Mouse (Mus musculus) cerebral cortex, adult 2 months (tissue): ENCODE measurements around the gene Cntn5.

Experiments
- WGBS: fragments of 180-500 bp; shearing (Covaris S2); methylation state at CpG from one replicate; pipeline ENCODE4 v1.1.7; 2018; 5-methylcytosine and 5-hydroxymethylcytosine counted together

The Cntn5 gene

GRCm38 (mm10) chr9:10044969-10045789 is 859.4 kb downstream of the Cntn5 start:
- WGBS: 81% methylated on average over 4 of the region's 4 CpGs

DNA sequence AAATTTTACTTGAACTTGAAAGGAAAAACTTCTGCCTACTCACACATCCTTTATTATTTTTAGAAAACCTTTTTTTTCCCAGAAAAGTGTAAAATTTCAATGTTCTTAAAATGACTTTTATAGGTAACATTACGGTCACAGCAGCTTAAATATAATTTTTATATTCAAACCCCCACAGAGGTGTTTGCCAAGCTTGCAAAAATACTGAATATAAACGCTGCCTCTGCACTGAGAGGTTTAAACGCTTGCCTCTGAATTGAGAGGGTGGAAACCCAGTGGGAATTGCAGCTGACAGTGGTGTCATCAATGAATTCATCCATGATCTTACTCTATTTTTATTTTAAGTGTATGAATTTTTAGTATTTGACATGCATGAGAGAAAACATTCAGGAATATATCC is 861.6 kb downstream of the Cntn5 start:
- 42% methylated on average over 3 of the region's 3 CpGs for WGBS

- 83% methylated on average over 3 of the region's 3 CpGs for WGBS
Observed at GRCm38 (mm10) chr9:10015129-10015528, 889.4 kb downstream of the Cntn5 start.

GRCm38 (mm10) chr9:9984028-9984427 is 920.5 kb downstream of the Cntn5 start:
- 78% methylated on average over 8 of the region's 8 CpGs for WGBS

GRCm38 (mm10) chr9:9983220-9983619 is 921.4 kb downstream of the Cntn5 start:
- WGBS: 80% methylated on average over 2 of the region's 2 CpGs

DNA sequence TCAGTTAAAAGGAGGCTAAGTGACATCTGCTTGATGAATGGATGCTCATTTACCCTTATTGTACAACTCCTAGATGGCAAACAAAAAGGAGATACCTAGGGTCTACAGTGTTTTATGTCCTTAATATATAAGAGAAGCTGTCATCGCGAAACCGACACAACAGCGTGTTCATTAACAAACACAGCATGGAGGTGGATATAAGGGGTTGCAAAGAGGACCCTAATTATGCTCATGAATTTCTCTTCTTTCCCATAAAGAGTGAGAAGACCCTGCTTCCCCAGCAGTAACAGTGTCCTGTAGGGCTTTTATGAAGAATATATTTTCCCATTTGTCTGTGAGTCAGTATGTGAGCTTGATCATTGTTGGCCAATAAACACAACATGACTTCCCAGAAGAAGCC is 939.2 kb downstream of the Cntn5 start:
- 98% methylated on average over 4 of the region's 4 CpGs for WGBS

DNA sequence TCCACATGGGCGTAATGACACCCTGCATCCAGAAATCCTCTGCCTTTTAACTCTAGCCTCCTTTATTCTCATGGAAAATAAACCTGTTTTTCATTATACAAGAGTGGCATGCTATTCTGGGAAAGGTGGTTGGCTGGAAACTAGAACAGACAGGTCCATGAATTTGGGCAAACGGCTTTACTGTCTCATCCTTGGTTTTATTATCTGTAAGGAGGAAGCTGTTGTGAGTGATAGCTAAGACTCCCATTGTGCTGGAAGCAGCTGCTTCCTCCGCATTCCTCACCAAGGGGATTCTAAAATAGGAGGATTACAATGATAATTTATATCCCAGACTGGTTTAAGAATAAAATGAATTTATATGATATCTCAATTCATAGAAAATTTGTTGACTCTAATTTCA is 955.2 kb downstream of the Cntn5 start:
- 34% methylated on average over 3 of the region's 3 CpGs for WGBS

GRCm38 (mm10) chr9:9944872-9945271 is 959.7 kb downstream of the Cntn5 start:
- WGBS: 31% methylated on average over 1 of the region's 1 CpGs

GRCm38 (mm10) chr9:9937444-9938436 is 966.8 kb downstream of the Cntn5 start:
- WGBS: 91% methylated on average over 1 of the region's 1 CpGs

- 74% methylated on average over 3 of the region's 3 CpGs for WGBS
Observed at GRCm38 (mm10) chr9:9920580-9920979, 984.0 kb downstream of the Cntn5 start.

DNA sequence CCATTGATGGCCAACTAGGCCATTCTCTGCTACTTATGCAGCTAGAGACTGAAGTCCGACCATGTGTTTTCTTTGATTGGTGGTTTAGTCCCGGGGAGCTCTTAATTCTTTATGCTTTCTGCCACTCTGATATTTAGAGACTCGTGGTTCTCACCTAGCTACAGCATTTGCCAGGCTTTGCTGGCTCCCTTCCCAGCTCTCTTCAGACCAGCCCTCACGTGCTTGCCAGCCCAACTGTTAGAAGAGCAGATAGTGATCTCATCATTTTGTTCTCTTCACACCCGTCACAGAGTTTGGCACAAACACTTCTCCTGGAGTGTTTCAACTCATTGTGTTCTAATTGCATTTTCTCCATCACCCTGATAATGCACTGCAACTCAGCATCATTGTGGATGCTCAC is 1005.5 kb downstream of the Cntn5 start:
- 18% methylated on average over 5 of the region's 5 CpGs for WGBS

GRCm38 (mm10) chr9:9886210-9886609 is 1018.4 kb downstream of the Cntn5 start:
- 91% methylated on average over 6 of the region's 6 CpGs for WGBS

- WGBS: 72% methylated on average over 8 of the region's 8 CpGs
Observed at GRCm38 (mm10) chr9:9882779-9883383, 1021.7 kb downstream of the Cntn5 start.

- WGBS: 44% methylated on average over 7 of the region's 7 CpGs
Observed at GRCm38 (mm10) chr9:9872112-9873035, 1032.2 kb downstream of the Cntn5 start.

DNA sequence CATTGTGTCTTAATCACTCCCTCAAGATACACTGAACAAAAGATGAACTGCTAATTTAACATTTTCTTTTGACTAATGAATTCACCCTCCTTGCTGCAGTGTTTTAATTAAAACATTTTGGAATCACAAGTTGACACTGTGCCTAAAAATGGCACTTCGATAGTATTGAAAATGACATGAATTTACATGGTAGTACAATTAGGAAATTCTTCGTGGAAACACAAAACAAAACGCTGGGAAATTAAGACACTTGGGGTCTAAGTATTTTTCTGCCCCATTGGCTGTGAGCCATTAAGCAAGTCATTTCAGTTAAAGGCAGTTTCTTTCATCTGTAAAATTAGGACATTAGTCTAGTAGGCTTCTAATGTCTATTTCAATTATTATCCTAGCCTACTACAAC is 1043.9 kb downstream of the Cntn5 start:
- 48% methylated on average over 3 of the region's 3 CpGs for WGBS

DNA sequence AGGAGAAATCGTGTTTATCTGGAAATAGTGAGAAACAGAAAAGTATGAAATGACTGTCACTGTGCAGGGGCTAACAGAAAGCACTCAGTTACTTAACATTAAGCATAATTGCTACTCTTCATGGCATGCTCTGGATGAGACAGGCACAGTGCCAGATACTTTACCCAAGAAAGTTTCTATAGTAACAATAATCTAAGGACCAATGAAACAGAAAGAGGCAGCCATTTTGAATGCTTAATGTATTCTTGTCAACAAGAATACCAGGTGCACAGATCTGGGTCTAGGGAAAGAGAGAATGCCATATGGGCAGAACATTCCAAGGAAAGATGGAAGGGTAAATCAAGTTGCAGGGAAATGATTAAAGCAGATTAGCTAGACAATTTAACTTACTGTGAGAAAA is 1045.3 kb downstream of the Cntn5 start:
- 60% methylated on average over 1 of the region's 1 CpGs for WGBS

DNA sequence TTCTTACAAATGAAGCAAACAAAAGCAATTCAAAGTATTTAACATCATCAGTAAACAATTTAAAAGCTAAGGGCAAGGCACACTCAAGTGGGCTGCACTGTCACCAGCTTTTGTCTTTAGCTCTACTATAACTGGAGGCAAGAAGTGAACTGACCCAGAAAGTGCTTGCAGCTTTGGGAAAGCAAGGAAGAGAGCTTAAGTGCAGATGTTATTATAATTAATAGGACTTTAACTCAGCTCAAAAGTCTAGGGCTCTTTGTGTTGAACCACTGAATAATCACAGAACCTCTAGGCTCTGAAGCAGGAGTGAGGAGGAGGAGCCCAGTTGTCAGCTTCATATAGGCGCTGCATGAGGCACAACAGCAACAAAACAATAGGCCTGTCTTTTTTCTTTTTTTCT is 1049.8 kb downstream of the Cntn5 start:
- WGBS: 95% methylated on average over 1 of the region's 1 CpGs

DNA sequence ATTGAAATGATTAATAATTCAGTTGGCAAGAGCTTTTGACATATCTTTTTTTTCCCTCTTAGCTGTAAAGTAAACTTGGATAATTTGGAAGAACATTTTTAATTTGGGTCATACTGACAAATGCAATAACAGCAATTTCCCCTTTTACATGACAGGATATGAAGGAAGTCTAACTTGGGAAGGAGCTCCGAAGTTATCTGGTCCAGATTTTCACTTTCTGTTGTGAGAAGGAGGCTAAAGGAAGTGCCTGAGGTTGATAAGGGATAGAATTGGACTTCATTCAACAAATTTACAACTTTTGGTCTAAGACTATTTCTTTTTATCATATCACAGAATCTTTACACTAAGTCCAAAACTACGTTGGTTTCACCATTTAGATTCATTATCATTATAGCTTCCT is 1074.3 kb downstream of the Cntn5 start:
- 77% methylated on average over 2 of the region's 2 CpGs for WGBS

- 43% methylated on average over 1 of the region's 1 CpGs for WGBS
Observed at GRCm38 (mm10) chr9:9819963-9820362, 1084.6 kb downstream of the Cntn5 start.

GRCm38 (mm10) chr9:9817477-9817876 is 1087.1 kb downstream of the Cntn5 start:
- WGBS: 35% methylated on average over 2 of the region's 2 CpGs

DNA sequence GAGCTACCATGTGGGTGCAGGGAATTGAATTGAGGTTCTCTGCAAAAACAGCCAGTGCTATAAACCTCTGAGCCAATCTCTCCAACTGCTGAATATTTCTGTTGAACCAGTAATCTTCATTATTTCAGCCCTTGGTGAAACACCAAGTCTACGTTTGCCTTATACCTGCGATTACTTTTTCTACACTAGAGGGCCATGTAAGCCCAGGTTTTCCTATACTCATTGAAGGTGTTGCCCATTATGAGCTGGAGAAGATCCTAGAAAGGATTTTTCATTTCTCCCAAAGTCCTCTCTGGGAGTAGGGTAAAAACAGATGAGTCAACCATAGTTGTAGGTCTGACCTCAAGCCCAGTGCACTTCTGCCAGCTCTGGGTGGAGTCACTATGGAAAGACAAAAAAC is 1105.0 kb downstream of the Cntn5 start:
- WGBS: 77% methylated on average over 2 of the region's 2 CpGs
